In genomic region chr7:96554277-96554690, GRCm38 (mm10) we compare ENCODE assay signal across 8 mouse cellular contexts.
A peak's percentile ranks its signal among the peaks of the same experiment; 100 is the strongest.
DNase-seq lines count a peak whose midpoint lies in the region; ATAC-seq and TF ChIP-seq lines count a peak whose summit lies in the region.

No protein-coding gene starts in this region.

- WGBS in forebrain, embryonic 14.5 days: 42% methylated on average over 6 of the region's 6 CpGs
- 62% methylated on average over 6 of the region's 6 CpGs for WGBS in intestine, embryonic 16.5 days
- 41% methylated on average over 6 of the region's 6 CpGs for WGBS in liver, postnatal 0 days (ENCODE audit: insufficient replicate concordance)

- no peak for TF ChIP-seq POLR2A in brain, embryonic 14.5 days (IDR thresholded peaks at IDR 0.05; ENCODE audit: borderline replicate concordance, extremely low read depth, insufficient read depth, insufficient read length, poor library complexity, severe bottlenecking)

- no peak for TF ChIP-seq EP300 in liver, postnatal 0 days (IDR thresholded peaks at IDR 0.05; ENCODE audit: low read depth)

- DNase-seq in cerebellum, adult 9-11 months: no peak
- peak; percentile 34 for DNase-seq in 3134 (ENCODE audit: extremely low read depth, insufficient read length, low spot score)
- DNase-seq in brain, embryonic 14.5 days (ENCODE audit: low read depth): peak; percentile 82
- DNase-seq in forebrain, embryonic 14.5 days (ENCODE audit: low spot score): peak; percentile 75
- no peak for DNase-seq in liver, postnatal 0 days
- peak; percentile 44 for DNase-seq in right cerebral cortex, postnatal 4 days

- no peak overlapping the region for H3K4me3 ChIP-seq in forebrain, embryonic 14.5 days (ENCODE audit: low read depth, low read length)
- H3K4me3 ChIP-seq in intestine, embryonic 16.5 days (ENCODE audit: low read length): no peak overlapping the region
- no peak overlapping the region for H3K4me3 ChIP-seq in liver, postnatal 0 days (ENCODE audit: low read depth, low read length)

- H3K9me3 ChIP-seq in forebrain, embryonic 14.5 days (replicated peaks; ENCODE audit: control insufficient read depth, low read length): no peaks in the 10 kb centered on the region
- H3K9me3 ChIP-seq in intestine, embryonic 16.5 days (ENCODE audit: control insufficient read depth, low read length): no peaks in the 10 kb centered on the region
- H3K9me3 ChIP-seq in liver, postnatal 0 days (ENCODE audit: low read length): no peaks in the 10 kb centered on the region

- peaks cover 16% of the 10 kb centered on the region for H3K4me1 ChIP-seq in forebrain, embryonic 14.5 days (ENCODE audit: control insufficient read depth, insufficient read depth, low read length)
- H3K4me1 ChIP-seq in intestine, embryonic 16.5 days (ENCODE audit: control insufficient read depth, insufficient read depth, low read length): no peaks in the 10 kb centered on the region; the same call in 1 of the 2 replicates
- no peaks in the 10 kb centered on the region for H3K4me1 ChIP-seq in liver, postnatal 0 days (ENCODE audit: insufficient read depth)

- H3K36me3 ChIP-seq in forebrain, embryonic 14.5 days (ENCODE audit: control insufficient read depth, insufficient read depth, low read length): peaks cover 26% of the 10 kb centered on the region
- no peaks in the 10 kb centered on the region for H3K36me3 ChIP-seq in intestine, embryonic 16.5 days (ENCODE audit: control insufficient read depth, insufficient read depth, low read length)
- no peaks in the 10 kb centered on the region for H3K36me3 ChIP-seq in liver, postnatal 0 days (replicated peaks; ENCODE audit: insufficient read depth, low read length)

- peak overlapping the region; percentile 10; the same call in 1 of the 2 replicates for H3K27ac ChIP-seq in forebrain, embryonic 14.5 days (ENCODE audit: low read depth, low read length)
- no peak overlapping the region for H3K27ac ChIP-seq in intestine, embryonic 16.5 days (ENCODE audit: low read length)
- H3K27ac ChIP-seq in liver, postnatal 0 days (ENCODE audit: low read depth): no peak overlapping the region

- H3K4me2 ChIP-seq in forebrain, embryonic 14.5 days (ENCODE audit: low read length): no peak overlapping the region
- no peak overlapping the region for H3K4me2 ChIP-seq in intestine, embryonic 16.5 days (ENCODE audit: low read depth, low read length)
- no peak overlapping the region for H3K4me2 ChIP-seq in liver, postnatal 0 days (ENCODE audit: low read depth, low read length)

- H3K9ac ChIP-seq in forebrain, embryonic 14.5 days (ENCODE audit: low read length): no peak overlapping the region
- H3K9ac ChIP-seq in intestine, embryonic 16.5 days (ENCODE audit: low read depth, low read length): no peak overlapping the region
- no peak overlapping the region for H3K9ac ChIP-seq in liver, postnatal 0 days (replicated peaks)

- peak; percentile 17; the same call in 1 of the 2 replicates for ATAC-seq in cerebellum, adult (ENCODE audit: insufficient number of reproducible peaks, low FRiP score, low TSS enrichment)
- ATAC-seq in forebrain, embryonic 14.5 days: peak; percentile 33
- 0 out of 2 replicates have a peak, but pooled peaks have one; percentile 21 for ATAC-seq in intestine, embryonic 16.5 days
- ATAC-seq in liver, postnatal 0 days: no peak

- no peaks in the 10 kb centered on the region for H3K27me3 ChIP-seq in forebrain, embryonic 14.5 days (replicated peaks; ENCODE audit: control insufficient read depth, insufficient read depth, low read length)
- H3K27me3 ChIP-seq in intestine, embryonic 16.5 days (replicated peaks; ENCODE audit: control insufficient read depth, insufficient read depth, low read length): no peaks in the 10 kb centered on the region
- H3K27me3 ChIP-seq in liver, postnatal 0 days (ENCODE audit: insufficient read depth, low read length): no peaks in the 10 kb centered on the region

- peak; percentile 84 for TF ChIP-seq CTCF in brain, embryonic 14.5 days (IDR thresholded peaks at IDR 0.05; ENCODE audit: borderline replicate concordance, extremely low read depth, insufficient read depth, insufficient read length)
- TF ChIP-seq CTCF in liver, postnatal 0 days (IDR thresholded peaks at IDR 0.05; ENCODE audit: low read depth): peak; percentile 72

Comparison
In these comparisons a context has a peak if more than half of its experiments do, and no peak if none do; other contexts are left out.
1. DNase-seq: peak in 3134 (single experiment), brain, embryonic 14.5 days (single experiment), forebrain, embryonic 14.5 days (single experiment) and right cerebral cortex, postnatal 4 days (single experiment); none in cerebellum, adult 9-11 months (single experiment) and liver, postnatal 0 days (single experiment).